Mouse (Mus musculus): ENCODE results near the gene Synpo2.

The Synpo2 gene

GRCm38 (mm10) chr3:123235921-123236320 lies at the start of gene Synpo2:
Gene Synpo2, minus strand, starts transcription at chr3:123236149.
- no peak for DNase-seq (ENCODE audit: extremely low read depth, insufficient read length, low spot score)

GRCm38 (mm10) chr3:123285649-123286048 lies 49.7 kb upstream of the Synpo2 start:
- no peak for DNase-seq (ENCODE audit: extremely low read depth, insufficient read length, low spot score)

GRCm38 (mm10) chr3:123284284-123284683 lies 48.3 kb upstream of the Synpo2 start:
- DNase-seq (ENCODE audit: extremely low read depth, insufficient read length, low spot score): no peak

GRCm38 (mm10) chr3:123282866-123283615 lies 47.1 kb upstream of the Synpo2 start:
- DNase-seq (ENCODE audit: extremely low read depth, insufficient read length, low spot score): no peak

GRCm38 (mm10) chr3:123267741-123268201 lies 31.8 kb upstream of the Synpo2 start:
- DNase-seq (ENCODE audit: extremely low read depth, insufficient read length, low spot score): peak; percentile 91

GRCm38 (mm10) chr3:123266753-123267651 lies 31.1 kb upstream of the Synpo2 start, which contains the start of gene Sec24d:
Gene Sec24d, plus strand, starts transcription at chr3:123267455.
- peak; percentile 94 for DNase-seq (ENCODE audit: extremely low read depth, insufficient read length, low spot score)

GRCm38 (mm10) chr3:123264706-123265105 lies 28.8 kb upstream of the Synpo2 start:
- DNase-seq (ENCODE audit: extremely low read depth, insufficient read length, low spot score): peak; percentile 43

GRCm38 (mm10) chr3:123258709-123259108 lies 22.8 kb upstream of the Synpo2 start:
- DNase-seq (ENCODE audit: extremely low read depth, insufficient read length, low spot score): no peak

GRCm38 (mm10) chr3:123256181-123257101 lies 20.5 kb upstream of the Synpo2 start:
- peak; percentile 39 for DNase-seq (ENCODE audit: extremely low read depth, insufficient read length, low spot score)

GRCm38 (mm10) chr3:123245646-123246045 lies 9.7 kb upstream of the Synpo2 start:
- no peak for DNase-seq (ENCODE audit: extremely low read depth, insufficient read length, low spot score)

- no peak for DNase-seq (ENCODE audit: extremely low read depth, insufficient read length, low spot score)
Observed at GRCm38 (mm10) chr3:123244376-123244775, 8.4 kb upstream of the Synpo2 start.

GRCm38 (mm10) chr3:123237446-123237845 lies 1.5 kb upstream of the Synpo2 start:
- DNase-seq (ENCODE audit: extremely low read depth, insufficient read length, low spot score): no peak

GRCm38 (mm10) chr3:123237039-123237438 lies 1.1 kb upstream of the Synpo2 start:
- DNase-seq (ENCODE audit: extremely low read depth, insufficient read length, low spot score): no peak

- no peak for DNase-seq (ENCODE audit: extremely low read depth, insufficient read length, low spot score)
Observed at GRCm38 (mm10) chr3:123235495-123235894, 454 bp downstream of the Synpo2 start.

GRCm38 (mm10) chr3:123234191-123234836 lies 1.6 kb downstream of the Synpo2 start:
- peak; percentile 12 for DNase-seq (ENCODE audit: extremely low read depth, insufficient read length, low spot score)

GRCm38 (mm10) chr3:123231639-123232038 lies 4.3 kb downstream of the Synpo2 start:
- DNase-seq (ENCODE audit: extremely low read depth, insufficient read length, low spot score): no peak

- no peak for DNase-seq (ENCODE audit: extremely low read depth, insufficient read length, low spot score)
Observed at GRCm38 (mm10) chr3:123227276-123227675, 8.7 kb downstream of the Synpo2 start.

GRCm38 (mm10) chr3:123218646-123219045 lies 17.3 kb downstream of the Synpo2 start:
- no peak for DNase-seq (ENCODE audit: extremely low read depth, insufficient read length, low spot score)

GRCm38 (mm10) chr3:123208891-123209290 lies 27.1 kb downstream of the Synpo2 start:
- no peak for DNase-seq (ENCODE audit: extremely low read depth, insufficient read length, low spot score)

GRCm38 (mm10) chr3:123207386-123207785 lies 28.6 kb downstream of the Synpo2 start:
- DNase-seq (ENCODE audit: extremely low read depth, insufficient read length, low spot score): no peak

Data from 3134 (cell line).